ENCODE assay signal across 16 mouse cellular contexts in the genomic region with DNA sequence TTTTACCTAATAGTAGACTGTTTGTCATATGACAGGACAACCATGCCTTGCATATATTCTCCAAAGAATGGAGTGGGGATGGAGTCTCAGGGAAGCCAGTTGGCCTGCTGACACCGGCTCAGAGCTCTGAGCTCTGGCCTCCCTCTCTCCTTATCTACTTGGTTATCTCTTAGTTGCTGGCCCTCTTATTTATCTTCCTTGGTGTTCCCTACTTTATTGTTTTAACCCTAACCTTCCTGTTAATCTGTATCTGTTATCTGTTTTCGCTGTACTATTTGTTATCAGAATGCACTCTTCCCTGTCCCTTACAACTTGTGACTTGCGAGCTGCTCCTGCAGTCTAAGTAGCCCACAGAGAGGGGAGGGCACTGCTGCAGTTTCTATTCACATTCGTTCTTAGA. TPM values are rescaled to one million over a fixed set of nuclear protein-coding genes. Genes with fewer than 3 reads are reported as not detected.
"Had no signal": no experiment of that assay in that cellular context is flagged by ENCODE, and none has a peak within 500 bp of the region (broad histone marks: within the 10 kb centered on the region; RNA-seq: fewer than 3 reads in every experiment).

No protein-coding gene starts in this region.

- H3K36me3 ChIP-seq: limb, embryonic 12.5 days; midbrain, embryonic 15.5 days; neural tube, embryonic 12.5 days had no signal

- H3K4me3 ChIP-seq: left cerebral cortex, adult 2 months; limb, embryonic 12.5 days; megakaryocyte, embryonic 14.5 days; midbrain, embryonic 15.5 days; neural tube, embryonic 12.5 days had no signal

- H3K27ac ChIP-seq: left cerebral cortex, adult 2 months; limb, embryonic 12.5 days; macrophage; midbrain, embryonic 15.5 days; neural tube, embryonic 12.5 days had no signal

- H3K9ac ChIP-seq: limb, embryonic 12.5 days; lung, embryonic 14.5 days; midbrain, embryonic 15.5 days; neural tube, embryonic 12.5 days had no signal

- H3K4me1 ChIP-seq: limb, embryonic 12.5 days; midbrain, embryonic 15.5 days; neural tube, embryonic 12.5 days had no signal

- DNase-seq: kidney, adult 8-10 months; kidney, postnatal 25 days; lung, embryonic 14.5 days; lung, postnatal 10 days; retina, postnatal 1 day; thymus, postnatal 36 days had no signal

- H3K9me3 ChIP-seq: limb, embryonic 12.5 days; megakaryocyte, embryonic 14.5 days; midbrain, embryonic 15.5 days; neural tube, embryonic 12.5 days had no signal

- H3K4me2 ChIP-seq: limb, embryonic 12.5 days; lung, embryonic 14.5 days; midbrain, embryonic 11.5 days; midbrain, embryonic 15.5 days; neural tube, embryonic 12.5 days had no signal

- H3K27me3 ChIP-seq: limb, embryonic 12.5 days; midbrain, embryonic 15.5 days; neural tube, embryonic 12.5 days had no signal

RNA-seq across cellular contexts. Expression of a gene that starts 12.5 kb away (rescaled TPM):
- total RNA-seq: layer of hippocampus, postnatal 25 days; left cerebral cortex, adult 2 months; left cerebral cortex, postnatal 25 days; liver, adult 2 months had no signal
- polyA plus RNA-seq: midbrain, embryonic 11.5 days had no signal
